Mouse (Mus musculus): ENCODE results near the gene Catsper2. TPM values are rescaled to one million over a fixed set of nuclear protein-coding genes. Genes with fewer than 3 reads are reported as not detected.

The Catsper2 gene
- total RNA-seq, 1 experiment from 2014 or later = 3.5 TPM

DNA sequence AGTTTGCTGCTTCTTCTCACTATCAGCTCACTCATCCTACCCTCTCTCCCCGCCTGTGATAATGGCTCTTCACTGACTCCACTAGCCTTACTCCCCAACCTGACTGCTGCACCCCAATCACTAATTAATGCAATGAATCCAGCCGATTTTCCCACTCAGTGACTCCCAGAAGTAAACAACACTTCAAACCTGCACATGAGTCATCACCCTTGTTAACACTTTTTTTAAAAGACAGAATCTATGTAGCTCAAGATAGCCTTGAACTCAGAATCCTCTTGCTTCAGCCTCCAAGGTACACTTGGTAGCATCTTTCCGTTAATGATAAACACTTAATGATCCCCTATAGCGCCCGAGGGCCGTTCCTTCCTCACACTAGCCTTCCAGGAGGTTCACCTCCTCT is 59.2 kb downstream of the Catsper2 start:
- DNase-seq = no peak

GRCm38 (mm10) chr2:121353156-121353555 is 60.4 kb downstream of the Catsper2 start:
- peak; percentile 8 for DNase-seq

Small RNA genes lying within 50 kb of the gene (microRNA-seq; reads per million reads assigned to microRNA genes)
- 0 reads per million in 2 experiments for gene Gm22953

Other genes starting within 250 kb of the Catsper2 start
- 31.3 and 34.7 TPM in 2 replicates for gene Tubgcp4, start 243.1 kb downstream of the Catsper2 start, total RNA-seq (2021)
- gene Zscan29, start 242.7 kb downstream of the Catsper2 start, total RNA-seq (2021) = 15.7 and 17.5 TPM in 2 replicates
- gene Trp53bp1, start 142.4 kb downstream of the Catsper2 start, total RNA-seq (2021) = 58.6 and 59.9 TPM in 2 replicates
- gene Map1a, start 124.2 kb downstream of the Catsper2 start, total RNA-seq (2021) = 5.1 and 12.0 TPM in 2 replicates
- gene Ppip5k1, start 58.4 kb downstream of the Catsper2 start, total RNA-seq (2021) = 51.8 and 51.9 TPM in 2 replicates
- 5.3 and 8.2 TPM in 2 replicates for gene Ckmt1, start 56.1 kb downstream of the Catsper2 start, total RNA-seq (2021)
- gene Strc, start 26.6 kb downstream of the Catsper2 start, total RNA-seq (2021) = not detected in 2 replicates
- gene Pdia3, start within 50 bp of the Catsper2 start, total RNA-seq (2021) = 306 and 320 TPM in 2 replicates
- 0.26 and 0.94 TPM in 2 replicates for gene Ell3, start 30.5 kb upstream of the Catsper2 start, total RNA-seq (2021)
- gene Serf2, start 35.4 kb upstream of the Catsper2 start, total RNA-seq (2021) = 386 and 388 TPM in 2 replicates
- 41.8 and 48.5 TPM in 2 replicates for gene Hypk, start 39.5 kb upstream of the Catsper2 start, total RNA-seq (2021)
- 0.53 TPM in 1 of 2 replicates, not detected in the other for gene Serinc4, start 43.0 kb upstream of the Catsper2 start, total RNA-seq (2021)
- gene Mfap1b, start 60.3 kb upstream of the Catsper2 start, total RNA-seq (2021) = 32.0 and 32.1 TPM in 2 replicates
- gene Mfap1a, start 92.9 kb upstream of the Catsper2 start, total RNA-seq (2021) = 28.2 and 29.6 TPM in 2 replicates
- gene Wdr76, start 92.9 kb upstream of the Catsper2 start, total RNA-seq (2021) = 7.4 and 7.6 TPM in 2 replicates

Data from adrenal gland, postnatal 14 days (tissue).